Mouse (Mus musculus) liver, postnatal 0 days (tissue): Measurements from ENCODE around the gene Apol11b.

Source experiments
- CTCF ChIP-seq: sonication (generic); IDR thresholded peaks from 2 replicates; pipeline ENCODE4 v1.5.1; 2016; ENCODE audit warnings: antibody characterized with exemption, low read depth
- EP300 ChIP-seq: IDR thresholded peaks from 2 replicates; pipeline ENCODE4 v1.6.1; 2016; ENCODE audit warnings: antibody characterized with exemption, low read depth, mild to moderate bottlenecking

GRCm38 (mm10) chr15:77595961-77596360, 47.1 kb downstream of the Apol11b start, which contains the start of gene Apol10b:
- TF ChIP-seq CTCF = no peak
- TF ChIP-seq EP300 = no peak
